Mouse (Mus musculus) spleen, postnatal 4 days (tissue): ENCODE results near the gene Rbm15b.
A peak's percentile ranks its signal among the peaks of the same experiment; 100 is the strongest.

Experiments used
- DNase-seq, 2 experiments: peaks; one replicate each; pipeline ENCODE4 v3.0.0; 2022; ENCODE audit warnings: low spot score in 2 of 2

Rbm15b gene

DNA sequence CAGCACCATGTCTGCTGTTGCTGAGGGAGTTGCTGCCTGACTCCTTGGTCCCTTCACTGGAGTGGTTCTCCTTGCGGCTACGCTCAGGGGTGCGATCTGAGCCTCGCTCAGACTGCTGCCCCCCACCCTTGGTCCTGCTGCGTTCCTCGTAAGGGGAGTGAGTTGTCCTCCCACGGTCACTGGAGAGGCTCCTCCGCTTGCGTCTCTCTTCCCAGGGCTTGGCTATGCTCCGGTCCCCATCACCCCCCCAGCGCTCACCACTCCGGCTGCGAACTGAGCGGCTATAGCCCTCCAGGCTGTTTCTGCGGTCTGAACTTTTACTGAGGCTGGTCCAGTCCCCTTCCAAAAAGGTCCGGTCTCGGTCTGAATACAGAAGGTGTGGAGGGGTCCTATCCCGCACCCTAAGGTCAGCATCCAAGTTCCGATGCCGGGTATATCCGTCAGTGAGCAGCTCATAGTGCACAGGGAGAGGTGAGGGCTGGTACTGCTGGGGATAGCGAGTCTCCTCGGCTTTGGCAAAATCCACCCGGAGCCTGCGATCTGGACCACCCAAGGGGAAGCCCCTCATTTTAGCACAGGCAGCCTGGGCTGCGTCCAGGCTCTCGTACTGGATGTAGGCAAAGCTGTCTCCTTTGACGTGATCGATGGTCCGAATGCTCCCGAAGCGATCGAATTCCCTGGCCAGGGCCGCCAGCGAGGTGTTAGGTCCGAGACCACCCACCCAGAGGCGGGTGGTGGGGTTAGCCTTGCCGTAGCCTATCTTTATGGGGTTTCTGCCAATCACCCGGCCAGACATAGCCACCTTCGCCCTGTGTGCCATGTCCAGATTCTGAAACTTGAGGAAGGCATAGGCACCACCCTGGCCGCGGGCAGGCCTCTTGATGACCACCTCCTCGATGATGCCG is 2.0 kb downstream of the Rbm15b start:
- DNase-seq: peak in 1 of 2 experiments; percentile 69

DNA sequence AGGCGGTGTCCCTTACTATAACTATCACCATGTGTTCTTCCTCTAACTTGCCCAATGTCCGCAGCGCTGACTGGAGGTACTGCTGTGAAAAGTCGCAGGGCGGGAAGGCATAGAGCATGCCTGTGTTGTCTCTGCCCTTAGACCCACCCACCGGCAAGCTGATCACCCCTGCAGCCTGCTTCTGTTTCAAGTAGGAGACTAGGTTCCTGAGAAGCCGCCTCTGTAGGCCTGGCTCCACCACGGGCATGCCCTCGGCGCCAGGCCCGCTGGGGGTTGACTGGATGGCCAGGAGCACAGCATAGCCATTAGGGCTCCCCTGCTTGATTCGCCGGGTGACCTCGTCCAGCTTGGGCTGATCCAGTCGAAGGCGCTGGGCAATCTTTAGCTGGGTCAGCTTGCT is 2.9 kb downstream of the Rbm15b start:
- DNase-seq: peak in 1 of 2 experiments; percentile 68

DNA sequence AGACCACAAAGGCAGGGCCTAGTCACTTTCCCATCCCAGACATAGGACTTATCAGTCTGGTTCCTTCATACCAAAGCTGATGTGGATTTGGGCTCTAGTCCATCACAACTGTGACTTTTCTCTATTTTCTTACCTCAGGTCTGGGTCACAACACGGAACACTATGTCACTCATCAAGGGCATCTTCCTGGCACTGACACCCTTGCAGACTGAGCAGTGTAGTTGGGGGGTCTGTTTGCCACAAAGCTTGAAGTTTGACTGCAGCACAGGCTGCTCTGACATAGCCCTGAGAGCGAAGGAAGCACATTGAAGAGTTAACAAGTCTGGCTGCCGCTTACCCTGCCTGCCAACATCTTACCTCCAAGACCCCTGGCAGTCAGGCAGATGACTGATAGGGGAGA is 4.1 kb downstream of the Rbm15b start:
- no peak for DNase-seq

DNA sequence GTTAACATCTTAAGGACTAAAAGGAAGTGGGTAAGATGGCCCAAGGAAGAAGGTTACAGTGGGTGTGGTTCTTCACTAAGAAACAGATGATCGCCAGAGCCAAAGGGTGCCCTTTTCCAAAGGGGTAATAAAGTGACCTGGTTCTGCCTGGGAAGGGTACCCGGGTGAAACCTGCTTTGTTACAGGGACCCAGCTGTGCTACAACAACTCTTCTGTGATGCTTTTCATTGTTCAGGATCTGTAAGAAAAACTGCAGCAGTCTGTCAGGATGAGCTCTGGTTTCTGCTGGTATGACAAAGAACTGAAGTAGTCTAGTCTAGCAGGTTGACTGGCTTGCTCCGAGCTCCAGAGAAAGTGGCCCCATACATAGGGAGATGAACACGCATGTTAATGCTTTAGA is 5.1 kb downstream of the Rbm15b start:
- DNase-seq: no peak

DNA sequence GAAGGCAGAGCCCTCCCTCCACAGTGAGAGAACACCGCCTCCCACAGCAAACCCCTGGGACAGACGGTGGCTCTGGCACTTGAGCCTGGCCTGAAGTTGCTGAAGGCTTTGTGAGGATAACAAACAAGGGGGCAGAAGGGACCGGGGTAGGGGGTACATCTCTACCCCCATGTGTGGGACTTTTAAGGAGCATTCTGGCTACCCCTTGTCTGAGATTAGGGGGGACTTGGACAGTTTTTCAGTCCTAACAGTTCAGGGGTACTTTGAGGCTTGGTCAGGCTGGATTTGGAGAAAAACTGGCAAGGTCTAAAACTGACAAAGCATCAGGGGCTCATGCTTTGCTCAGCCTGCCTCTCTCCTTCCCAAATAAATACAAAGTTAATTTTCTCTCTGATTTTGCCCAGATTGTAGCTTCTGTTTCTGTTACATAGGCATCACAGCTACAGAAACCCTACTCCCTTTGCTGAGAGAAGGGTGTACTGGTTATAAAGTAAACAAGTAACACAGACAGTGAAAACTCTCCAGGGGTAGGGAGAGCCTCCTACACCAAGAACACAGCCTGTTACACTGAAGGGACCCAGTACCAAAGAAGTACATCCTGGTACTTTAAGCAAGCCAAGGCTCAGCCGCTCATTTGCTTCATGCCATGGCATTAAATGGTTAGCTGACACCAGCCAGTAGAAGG is 6.0 kb downstream of the Rbm15b start:
- DNase-seq: no peak

DNA sequence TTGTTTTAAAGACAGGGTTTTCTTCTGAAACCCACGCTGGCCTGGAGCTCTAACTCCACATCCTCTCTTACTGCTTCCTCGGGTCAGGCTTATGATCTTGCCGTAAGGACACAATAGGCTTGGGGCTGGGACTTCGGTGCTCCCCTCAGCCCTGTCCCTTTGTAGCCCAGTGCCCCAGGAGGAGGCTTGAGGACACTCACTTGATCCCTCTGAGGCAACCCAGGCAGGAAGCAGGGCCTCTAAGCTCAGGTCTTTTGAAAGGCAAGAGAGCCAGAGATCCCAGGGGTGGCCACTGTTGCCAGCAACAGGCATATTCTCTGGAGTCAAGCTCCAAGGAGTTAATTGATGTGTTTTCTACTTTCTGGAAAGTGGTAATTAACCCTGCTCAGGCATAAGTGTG is 7.8 kb downstream of the Rbm15b start:
- no peak for DNase-seq

DNA sequence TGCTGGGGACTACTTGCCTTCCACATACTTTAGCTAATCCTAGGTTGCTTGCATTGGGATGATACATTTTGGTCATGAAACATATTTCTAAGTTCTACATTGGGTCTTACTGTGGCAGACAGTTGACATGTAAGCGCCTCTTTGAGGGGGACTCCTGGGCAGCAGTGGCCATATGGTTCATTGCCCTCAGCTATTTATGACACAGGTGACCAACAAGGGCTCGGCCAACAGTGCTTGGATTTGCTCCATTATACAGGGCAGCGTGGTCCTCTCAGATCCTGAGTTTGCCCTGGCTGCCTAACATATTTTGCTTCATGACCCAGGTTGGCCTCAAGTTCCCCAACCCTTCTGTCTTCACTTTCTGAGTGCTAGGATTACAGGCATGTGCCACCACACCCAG is 10.6 kb downstream of the Rbm15b start:
- DNase-seq: no peak

DNA sequence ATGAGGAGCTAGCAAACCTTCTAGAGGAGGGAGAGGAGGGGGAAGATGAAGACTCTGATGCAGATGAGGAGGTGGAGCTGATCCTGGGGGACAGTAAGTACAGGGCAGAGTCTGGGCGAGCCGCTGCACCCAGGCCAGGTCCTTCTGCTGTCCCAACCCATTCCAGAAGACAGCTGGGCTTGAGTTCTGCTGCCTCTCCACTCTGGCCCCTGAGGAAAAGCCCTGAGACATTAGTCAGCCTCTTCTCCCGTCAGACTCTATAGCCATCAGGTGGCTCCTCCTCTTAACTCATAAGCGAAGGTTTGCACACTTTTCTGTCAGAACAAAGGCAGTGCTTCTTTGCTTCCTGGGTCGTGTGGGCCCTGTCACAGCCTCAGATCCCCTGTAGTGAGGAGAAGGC is 13.0 kb downstream of the Rbm15b start:
- no peak for DNase-seq

DNA sequence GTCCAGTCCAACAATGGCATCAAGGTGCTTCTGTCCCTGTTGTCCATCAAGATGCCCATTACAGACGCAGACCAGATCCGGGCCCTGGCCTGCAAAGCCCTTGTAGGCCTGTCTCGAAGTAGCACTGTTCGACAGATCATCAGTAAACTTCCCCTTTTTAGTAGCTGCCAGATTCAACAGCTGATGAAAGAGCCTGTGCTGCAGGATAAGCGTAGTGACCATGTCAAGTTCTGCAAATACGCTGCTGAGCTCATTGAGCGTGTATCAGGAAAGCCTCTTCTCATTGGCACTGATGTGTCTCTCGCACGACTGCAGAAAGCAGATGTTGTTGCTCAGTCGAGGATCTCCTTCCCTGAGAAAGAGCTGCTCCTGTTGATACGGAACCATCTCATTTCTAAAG is 29.2 kb downstream of the Rbm15b start:
- no peak for DNase-seq

DNA sequence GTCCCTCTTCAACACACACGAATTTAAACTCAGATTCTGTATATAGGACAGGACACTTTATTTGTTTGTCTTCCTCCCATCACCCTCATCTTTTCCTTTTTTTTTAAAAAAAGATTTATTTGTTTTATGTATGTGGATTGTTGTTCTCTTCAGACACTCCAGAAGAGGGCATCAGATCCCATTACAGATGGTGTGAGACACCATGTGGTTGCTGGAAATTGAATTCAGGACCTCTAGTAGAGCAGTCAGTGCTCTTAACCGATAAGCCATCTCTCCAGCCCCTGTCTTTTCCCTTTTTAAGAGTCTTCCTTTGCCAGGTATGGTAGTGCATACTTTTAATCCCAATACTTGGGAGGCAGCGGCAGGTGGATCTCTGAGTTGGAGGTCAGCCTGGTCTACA is 30.6 kb downstream of the Rbm15b start:
- no peak for DNase-seq

DNA sequence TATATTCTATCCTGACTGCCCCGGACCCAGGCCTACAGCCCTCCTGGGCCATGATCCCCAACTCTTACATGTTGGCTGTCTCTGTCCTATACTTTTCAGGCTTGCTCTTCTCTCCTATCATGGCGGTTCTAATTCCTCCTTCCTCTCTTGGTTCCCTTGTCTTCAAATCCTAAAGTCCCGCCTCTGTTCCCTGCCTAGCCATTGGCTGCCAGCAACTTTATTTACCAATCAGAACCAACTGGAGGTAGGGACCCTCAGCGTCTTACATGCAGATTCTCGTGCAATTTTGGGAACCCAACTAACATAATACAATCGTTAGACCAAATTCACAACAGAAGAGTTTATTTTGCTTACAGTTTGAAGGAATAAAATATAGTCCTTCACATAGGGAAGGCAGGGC is 44.4 kb downstream of the Rbm15b start:
- no peak for DNase-seq

DNA sequence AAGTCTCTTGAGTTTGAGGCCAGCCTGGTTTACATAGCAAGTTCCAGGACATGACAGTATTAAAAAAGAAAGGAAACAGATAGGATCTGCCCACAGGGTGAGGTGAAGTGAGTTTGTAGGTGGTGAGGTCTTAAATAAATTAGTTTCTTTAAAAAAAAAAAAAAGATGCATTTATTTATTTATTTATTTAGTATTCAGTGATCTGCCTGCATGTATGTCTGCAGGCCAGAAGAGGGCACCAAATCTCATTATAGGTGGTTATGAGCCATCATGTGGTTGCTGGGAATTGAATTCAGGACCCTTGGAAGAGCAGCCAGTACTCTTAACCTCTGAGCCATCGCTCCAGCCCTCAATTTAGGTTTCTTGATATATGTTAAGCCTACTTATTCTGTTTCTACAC is 46.7 kb downstream of the Rbm15b start:
- DNase-seq: no peak
